ENCODE assay signal across 8 mouse cellular contexts in genomic region chr2:31917636-31918035, GRCm38 (mm10). TPM values are rescaled to one million over a fixed set of nuclear protein-coding genes. Genes with fewer than 3 reads are reported as not detected.
DNase-seq lines count a peak whose midpoint lies in the region; ATAC-seq and TF ChIP-seq lines count a peak whose summit lies in the region.

No protein-coding gene starts in this region.

- H3K27me3 ChIP-seq in midbrain, embryonic 14.5 days (ENCODE audit: control insufficient read depth, insufficient read depth, low read length) = no peaks in the 10 kb centered on the region
- no peaks in the 10 kb centered on the region for H3K27me3 ChIP-seq in midbrain, embryonic 13.5 days

- no peaks in the 10 kb centered on the region for H3K9me3 ChIP-seq in midbrain, embryonic 14.5 days (ENCODE audit: control insufficient read depth, low read length)
- no peaks in the 10 kb centered on the region for H3K9me3 ChIP-seq in midbrain, embryonic 13.5 days

- TF ChIP-seq CTCF in bone marrow, adult 2 months (IDR thresholded peaks at IDR 0.05; ENCODE audit: control insufficient read depth, insufficient read depth, low read length) = peak; percentile 72

- DNase-seq in cerebellum, adult 18-20 months = peak; percentile 18 to 35
- peak; percentile 45 for DNase-seq in midbrain, embryonic 14.5 days
- DNase-seq in heart, postnatal 4 days = peak; percentile 63

- H3K36me3 ChIP-seq in midbrain, embryonic 14.5 days (ENCODE audit: control insufficient read depth, insufficient read depth, low read length) = no peaks in the 10 kb centered on the region
- H3K36me3 ChIP-seq in midbrain, embryonic 13.5 days = no peaks in the 10 kb centered on the region

- WGBS in midbrain, embryonic 14.5 days = 29% methylated on average over 4 of the region's 4 CpGs
- WGBS in midbrain, embryonic 13.5 days = 28% methylated on average over 4 of the region's 4 CpGs
- 24% methylated on average over 4 of the region's 4 CpGs for WGBS in bone marrow, adult 2 months

- no peak overlapping the region for H3K27ac ChIP-seq in midbrain, embryonic 14.5 days (replicated peaks; ENCODE audit: low read depth, low read length)
- no peak overlapping the region for H3K27ac ChIP-seq in midbrain, embryonic 13.5 days
- H3K27ac ChIP-seq in bone marrow, adult 2 months (ENCODE audit: control insufficient read depth, insufficient read depth, low read depth, low read length, poor library complexity) = no peak overlapping the region

- TF ChIP-seq POLR2A in bone marrow, adult 2 months (IDR thresholded peaks at IDR 0.05; ENCODE audit: borderline replicate concordance, control insufficient read depth, low read depth, low read length) = no peak

- no peak overlapping the region for H3K9ac ChIP-seq in midbrain, embryonic 14.5 days (replicated peaks; ENCODE audit: low read length)
- no peak overlapping the region for H3K9ac ChIP-seq in midbrain, embryonic 13.5 days (replicated peaks)

- no peak overlapping the region for H3K4me3 ChIP-seq in midbrain, embryonic 14.5 days (replicated peaks; ENCODE audit: low read depth, low read length)
- H3K4me3 ChIP-seq in midbrain, embryonic 13.5 days (replicated peaks) = no peak overlapping the region
- no peak overlapping the region for H3K4me3 ChIP-seq in bone marrow, adult 2 months (replicated peaks; ENCODE audit: control insufficient read depth, low read depth, low read length)

- no peak overlapping the region for H3K4me2 ChIP-seq in midbrain, embryonic 14.5 days (ENCODE audit: low read length)
- H3K4me2 ChIP-seq in midbrain, embryonic 13.5 days (replicated peaks) = no peak overlapping the region

- no peak for ATAC-seq in cerebellum, adult (ENCODE audit: insufficient number of reproducible peaks, low FRiP score, low TSS enrichment)
- no peak for ATAC-seq in midbrain, embryonic 14.5 days (ENCODE audit: low FRiP score, low TSS enrichment)
- no peak for ATAC-seq in midbrain, embryonic 13.5 days
- ATAC-seq in megakaryocyte-erythroid progenitor cell, adult 5-6 weeks (replicated peaks; ENCODE audit: low FRiP score, low TSS enrichment, poor library complexity, severe bottlenecking) = peak; percentile 52; the same call in 1 of the 2 replicates
- ATAC-seq in erythroid progenitor cell, adult 5-6 weeks (replicated peaks; ENCODE audit: low FRiP score, poor library complexity, severe bottlenecking) = no peak

- 0 out of 2 replicates have a peak, but pooled peaks cover 8% of the 10 kb centered on the region for H3K4me1 ChIP-seq in midbrain, embryonic 14.5 days (ENCODE audit: control insufficient read depth, insufficient read depth, low read length)
- H3K4me1 ChIP-seq in midbrain, embryonic 13.5 days (replicated peaks) = peaks cover 10% of the 10 kb centered on the region; the same call in 1 of the 2 replicates
- no peaks in the 10 kb centered on the region for H3K4me1 ChIP-seq in bone marrow, adult 2 months (ENCODE audit: control insufficient read depth, insufficient read depth, low read length)

RNA-seq across cellular contexts. Expression of gene Lamc3, which starts 30.5 kb away (rescaled TPM):
- 1.1 and 6.6 TPM in 2 replicates for polyA plus RNA-seq in midbrain, embryonic 14.5 days (2014; fragmentation: Nextera tagmentation; extraction: Ambion mirVana)
- polyA plus RNA-seq in midbrain, embryonic 13.5 days (2015; fragmentation: Nextera tagmentation; extraction: Ambion mirVana) = 5.5 and 6.8 TPM in 2 replicates
- not detected in 2 replicates for polyA plus RNA-seq in bone marrow, adult 2 months (2011; ENCODE audit: insufficient read depth, insufficient read length, low replicate concordance, missing spikeins)
- under 1 TPM; 0.62 to 0.95 TPM for total RNA-seq in heart, postnatal 4 days (2021)
- total RNA-seq in megakaryocyte-erythroid progenitor cell, adult 5-6 weeks (2014; fragmentation: Nextera tagmentation) = not detected in 2 replicates
- not detected in 2 replicates for total RNA-seq in megakaryocyte-erythroid progenitor cell, adult 5-6 weeks (2017)
- not detected in 2 replicates for total RNA-seq in erythroid progenitor cell, adult 5-6 weeks (2015; ENCODE audit: low replicate concordance)
- not detected in 2 replicates for total RNA-seq in erythroid progenitor cell, adult 5-6 weeks (2017; ENCODE audit: low replicate concordance)

RNA-seq across cellular contexts. Expression of gene Aif1l, which starts 32.3 kb away (rescaled TPM):
- polyA plus RNA-seq in midbrain, embryonic 14.5 days (2014; fragmentation: Nextera tagmentation; extraction: Ambion mirVana) = 24.2 and 34.7 TPM in 2 replicates
- 32.1 and 32.6 TPM in 2 replicates for polyA plus RNA-seq in midbrain, embryonic 13.5 days (2015; fragmentation: Nextera tagmentation; extraction: Ambion mirVana)
- 1.2 TPM in 1 of 2 replicates, not detected in the other for polyA plus RNA-seq in bone marrow, adult 2 months (2011; ENCODE audit: insufficient read depth, insufficient read length, low replicate concordance, missing spikeins)
- total RNA-seq in heart, postnatal 4 days (2021) = 10 to 100 TPM; 21.1 to 24.0 TPM
- 5.2 TPM in 1 of 2 replicates, not detected in the other for total RNA-seq in megakaryocyte-erythroid progenitor cell, adult 5-6 weeks (2014; fragmentation: Nextera tagmentation)
- not detected in 2 replicates for total RNA-seq in megakaryocyte-erythroid progenitor cell, adult 5-6 weeks (2017)
- not detected in 2 replicates for total RNA-seq in erythroid progenitor cell, adult 5-6 weeks (2015; ENCODE audit: low replicate concordance)
- not detected in 2 replicates for total RNA-seq in erythroid progenitor cell, adult 5-6 weeks (2017; ENCODE audit: low replicate concordance)

RNA-seq across cellular contexts. Expression of gene Nup214, which starts 56.6 kb away (rescaled TPM):
- 48.2 and 59.9 TPM in 2 replicates for polyA plus RNA-seq in midbrain, embryonic 14.5 days (2014; fragmentation: Nextera tagmentation; extraction: Ambion mirVana)
- 84.5 and 91.4 TPM in 2 replicates for polyA plus RNA-seq in midbrain, embryonic 13.5 days (2015; fragmentation: Nextera tagmentation; extraction: Ambion mirVana)
- 66.2 and 80.0 TPM in 2 replicates for polyA plus RNA-seq in bone marrow, adult 2 months (2011; ENCODE audit: insufficient read depth, insufficient read length, low replicate concordance, missing spikeins)
- 10 to 100 TPM; 50.4 to 51.1 TPM for total RNA-seq in heart, postnatal 4 days (2021)
- total RNA-seq in megakaryocyte-erythroid progenitor cell, adult 5-6 weeks (2014; fragmentation: Nextera tagmentation) = 125 and 161 TPM in 2 replicates
- total RNA-seq in megakaryocyte-erythroid progenitor cell, adult 5-6 weeks (2017) = 43.3 and 73.2 TPM in 2 replicates
- 77.8 and 87.6 TPM in 2 replicates for total RNA-seq in erythroid progenitor cell, adult 5-6 weeks (2015; ENCODE audit: low replicate concordance)
- 31.2 and 39.5 TPM in 2 replicates for total RNA-seq in erythroid progenitor cell, adult 5-6 weeks (2017; ENCODE audit: low replicate concordance)
